Mouse (Mus musculus): ENCODE measurements around the gene Hadha.

DNA sequence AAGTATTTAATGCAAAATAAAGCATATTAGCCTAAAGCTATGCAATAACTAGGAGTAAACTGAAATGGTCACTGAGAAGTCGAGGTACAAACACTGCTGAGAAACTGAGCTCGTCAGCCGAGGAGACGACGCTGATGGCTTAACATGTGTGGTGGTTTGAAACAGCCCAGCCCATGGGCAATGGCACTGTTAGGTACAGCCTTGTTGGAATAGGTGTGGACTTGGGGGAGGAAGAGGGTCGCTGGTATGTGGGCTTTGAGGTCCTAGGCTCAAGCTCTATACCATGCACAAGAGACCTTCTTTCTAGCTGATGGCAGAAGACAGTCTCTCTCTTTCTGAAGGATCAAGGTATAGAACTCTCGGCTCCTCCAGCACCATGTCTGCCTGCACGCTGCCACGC lies 17.7 kb downstream of the Hadha start:
- TF ChIP-seq CTCF (IDR thresholded peaks at IDR 0.05; ENCODE audit: extremely low read depth, insufficient read depth, insufficient read length, insufficient replicate concordance) (no peak), POLR2A (IDR thresholded peaks at IDR 0.05; ENCODE audit: low read depth, low read length) (no peak)
